Mouse (Mus musculus) urinary bladder, postnatal 25 days (tissue): ENCODE measurements around the gene Mroh7.
A peak's percentile ranks its signal among the peaks of the same experiment; 100 is the strongest.

ENCODE experiments used
- DNase-seq: peaks from one replicate; pipeline ENCODE4 v3.0.0; 2022; ENCODE audit warnings: low spot score

Gene Mroh7

DNA sequence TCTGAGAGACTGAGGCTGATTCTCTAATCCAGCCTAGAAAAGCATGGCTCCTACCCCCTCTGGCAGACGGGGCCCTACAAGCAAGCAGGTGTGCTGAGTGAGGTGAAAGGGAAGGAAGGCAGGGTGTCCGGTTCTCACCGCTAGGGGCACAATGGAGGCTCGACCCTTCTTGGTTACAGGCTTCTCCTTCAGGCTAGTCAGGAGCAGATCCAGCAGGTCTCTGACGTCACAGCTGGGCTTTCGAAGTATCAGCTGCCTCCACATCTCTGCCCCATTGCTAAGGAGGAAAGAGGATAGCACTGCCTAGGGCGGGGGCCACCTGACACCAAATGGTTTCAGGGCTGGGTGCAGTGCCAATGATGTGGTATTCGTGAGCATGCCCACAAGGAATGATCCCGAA lies 30.7 kb downstream of the Mroh7 start:
- DNase-seq: no peak

GRCm38 (mm10) chr4:106693841-106694430 lies 36.8 kb downstream of the Mroh7 start:
- DNase-seq: no peak

GRCm38 (mm10) chr4:106688636-106689296 lies 42.0 kb downstream of the Mroh7 start:
- DNase-seq: no peak

- no peak for DNase-seq
Measured at GRCm38 (mm10) chr4:106680955-106681354, 49.8 kb downstream of the Mroh7 start.

DNA sequence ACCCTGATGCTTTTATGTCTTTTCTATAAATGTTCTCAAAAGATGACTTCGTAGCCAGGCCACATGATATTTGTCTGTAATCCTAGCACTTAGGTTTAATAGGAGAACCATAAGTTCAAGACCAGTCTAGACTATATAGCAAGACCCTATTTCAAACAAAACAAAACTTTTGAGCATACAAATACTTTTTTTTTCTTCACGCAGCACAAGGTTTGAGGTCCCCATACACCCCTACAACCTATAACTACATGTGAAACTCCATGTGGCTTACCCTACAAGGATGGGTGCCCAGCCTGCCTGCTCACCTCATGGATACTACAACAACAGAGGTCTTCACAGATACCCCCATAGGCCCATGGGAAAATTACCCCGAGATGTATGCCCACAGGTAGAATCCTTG lies 51.6 kb downstream of the Mroh7 start:
- no peak for DNase-seq

GRCm38 (mm10) chr4:106678442-106679118 lies 52.1 kb downstream of the Mroh7 start, which contains the start of gene Ttc4:
TSS of gene Ttc4 (minus strand) at chr4:106678944.
- DNase-seq: peak; percentile 90

DNA sequence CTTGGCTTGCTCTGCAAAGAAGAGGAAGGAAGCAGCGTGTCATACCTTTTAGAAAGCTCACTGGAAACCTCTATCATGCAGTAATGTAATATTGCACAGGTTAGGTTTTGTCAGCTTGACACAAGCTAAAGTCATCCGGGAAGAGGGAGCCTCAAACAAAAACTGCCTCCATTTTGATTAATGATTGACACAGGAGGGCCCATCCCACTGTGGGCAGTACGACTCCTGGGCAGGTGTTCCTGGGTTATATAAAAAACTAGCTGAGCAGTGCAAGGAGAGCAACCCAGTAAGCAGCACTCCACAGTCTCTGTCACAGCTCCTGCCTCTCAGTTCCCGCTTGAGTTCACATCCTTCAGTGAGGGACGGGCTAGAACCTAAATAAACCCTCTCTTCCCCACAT lies 54.0 kb downstream of the Mroh7 start:
- DNase-seq: no peak

- no peak for DNase-seq
Measured at GRCm38 (mm10) chr4:106666546-106666945, 64.2 kb downstream of the Mroh7 start.

DNA sequence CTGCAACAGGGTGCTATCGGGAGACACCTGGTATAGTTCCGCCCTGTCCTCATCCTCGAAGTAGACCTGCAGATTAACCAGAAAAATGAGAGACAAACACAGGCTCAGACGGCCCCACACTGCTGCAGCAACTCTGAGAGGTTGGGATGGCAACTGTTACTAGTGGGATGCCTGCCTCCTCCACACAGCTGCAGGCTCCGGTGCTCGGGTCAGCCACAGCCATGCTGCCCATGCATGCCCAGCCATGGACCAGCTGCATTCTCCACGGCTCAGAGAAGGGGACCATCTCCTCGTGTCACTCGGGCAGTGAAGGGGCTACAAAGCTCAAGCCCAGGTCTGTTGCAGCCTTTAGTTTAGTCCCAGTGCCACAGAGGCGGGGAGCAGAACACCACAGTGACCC lies 65.1 kb downstream of the Mroh7 start:
- DNase-seq: no peak

DNA sequence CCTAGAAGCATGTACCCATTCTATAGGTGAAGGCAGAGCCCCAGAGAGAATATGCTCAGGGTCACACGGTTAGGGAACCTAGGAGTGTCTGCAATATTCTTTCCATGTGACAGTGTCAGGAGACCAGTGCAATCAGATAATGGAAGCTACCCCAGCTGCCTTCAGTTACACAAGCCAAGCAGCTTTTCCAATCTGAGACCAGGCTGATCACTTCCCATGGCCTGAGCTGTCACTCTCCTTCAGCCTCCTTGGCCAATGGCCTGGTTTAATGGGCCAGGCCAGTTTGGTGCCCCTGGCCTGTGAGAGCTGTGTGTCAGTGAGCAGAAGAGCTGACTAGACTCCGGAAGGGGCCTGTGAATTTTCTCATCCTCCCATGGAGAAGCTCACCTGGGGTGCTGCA lies 65.5 kb downstream of the Mroh7 start:
- no peak for DNase-seq

GRCm38 (mm10) chr4:106664697-106665096 lies 66.0 kb downstream of the Mroh7 start:
- no peak for DNase-seq

DNA sequence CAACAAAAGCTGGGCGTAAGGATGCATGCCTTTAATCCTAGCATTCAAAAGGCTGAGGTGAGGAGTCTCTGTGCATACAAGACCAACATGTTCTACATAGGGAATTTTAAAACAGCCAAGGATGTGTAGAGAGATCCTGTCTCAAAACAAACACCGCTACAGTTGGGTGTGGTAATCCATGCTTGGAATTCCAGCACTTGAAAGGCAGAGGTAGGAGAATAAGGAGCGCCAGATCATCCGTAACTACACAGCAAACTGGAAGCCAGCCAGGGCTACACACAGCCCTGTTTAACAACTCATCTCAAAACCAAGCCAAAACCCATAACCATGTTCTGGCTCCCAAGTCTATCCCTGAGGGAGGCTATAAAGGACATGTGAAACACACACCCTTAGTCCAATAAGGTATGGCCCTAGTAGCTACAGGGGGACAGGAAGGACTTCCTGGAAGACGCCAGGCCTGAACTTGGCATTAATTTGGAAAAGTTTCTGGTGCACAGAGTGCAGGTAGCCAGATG lies 66.7 kb downstream of the Mroh7 start:
- no peak for DNase-seq

- DNase-seq: no peak
Measured at GRCm38 (mm10) chr4:106655681-106656080, 75.0 kb downstream of the Mroh7 start.

DNA sequence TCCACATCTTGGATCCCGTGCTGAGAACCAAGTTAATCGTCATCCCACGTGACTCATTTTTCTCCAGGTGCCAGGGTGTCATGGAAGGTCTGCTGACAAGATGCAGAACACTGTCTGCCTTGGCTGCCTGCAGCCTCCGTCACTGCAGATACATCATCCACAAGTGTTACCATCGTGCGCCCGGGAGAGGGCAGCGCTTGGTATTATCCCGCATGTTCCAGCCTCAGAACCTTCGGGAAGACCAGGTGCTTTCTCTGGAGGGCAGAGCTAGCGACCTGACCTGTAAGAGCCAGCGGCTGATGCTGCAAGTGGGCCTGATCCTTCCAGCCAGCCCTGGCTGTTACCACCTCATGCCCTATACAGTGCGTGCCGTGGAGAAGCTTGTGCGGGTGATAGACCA lies 77.7 kb downstream of the Mroh7 start:
- no peak for DNase-seq

DNA sequence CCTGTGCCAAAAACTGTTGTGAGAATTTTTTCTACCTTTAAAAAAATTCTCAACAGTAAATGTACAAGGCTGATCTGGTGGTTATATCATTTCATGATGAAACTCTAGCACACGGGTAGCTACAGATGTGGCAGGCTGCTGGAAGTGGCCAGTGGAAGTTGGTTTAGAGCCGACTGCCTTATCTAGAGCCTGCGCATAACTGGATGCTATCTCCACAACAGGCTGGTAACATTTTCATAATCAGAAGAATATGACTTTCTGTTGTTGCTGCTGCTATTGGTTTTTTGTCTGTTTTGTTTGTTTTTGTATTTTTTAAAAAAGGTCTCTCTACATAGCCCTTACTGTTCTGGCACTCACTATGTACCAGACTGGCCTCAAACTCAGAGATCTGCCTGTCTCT lies 78.2 kb downstream of the Mroh7 start:
- DNase-seq: no peak

DNA sequence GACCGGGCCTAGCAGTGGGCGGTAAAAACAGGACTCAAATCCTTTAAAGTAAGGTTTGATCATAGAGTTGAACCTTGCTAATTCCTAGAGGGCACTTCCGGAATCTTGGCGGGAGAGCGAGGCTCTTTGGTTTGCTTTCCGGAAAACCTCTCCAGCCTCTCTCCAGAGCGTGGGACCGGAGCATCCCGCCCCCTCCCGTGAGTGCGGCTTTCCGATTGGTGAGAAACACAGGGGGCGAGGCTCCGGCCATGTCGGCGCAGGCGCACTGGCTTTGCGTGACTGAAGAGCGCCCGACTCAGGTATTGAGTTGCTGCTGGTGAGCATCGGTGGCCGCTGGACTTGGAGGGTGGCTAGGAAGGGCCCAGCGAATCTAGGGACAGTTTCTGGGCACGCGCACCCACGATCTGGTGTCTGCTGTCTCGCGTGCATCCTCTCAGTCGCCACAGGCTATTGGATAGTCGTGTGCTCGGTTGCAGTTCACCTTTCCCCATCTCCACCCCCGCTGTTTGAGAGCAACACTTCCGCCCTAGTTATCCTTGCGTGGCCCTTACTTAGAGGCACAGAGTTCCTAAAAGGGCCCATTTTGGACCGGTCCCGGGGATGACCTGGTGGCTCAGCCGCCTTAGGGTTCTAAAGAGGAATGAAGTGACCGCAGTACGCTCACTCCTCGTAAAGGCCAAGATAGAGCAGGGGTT lies 79.7 kb downstream of the Mroh7 start, which contains the start of gene Pars2:
Pars2 (plus strand) TSS at position 237 of the 695 bp plus-strand sequence.
- peak; percentile 96 for DNase-seq

GRCm38 (mm10) chr4:106647137-106647536 lies 83.6 kb downstream of the Mroh7 start:
- DNase-seq: no peak

DNA sequence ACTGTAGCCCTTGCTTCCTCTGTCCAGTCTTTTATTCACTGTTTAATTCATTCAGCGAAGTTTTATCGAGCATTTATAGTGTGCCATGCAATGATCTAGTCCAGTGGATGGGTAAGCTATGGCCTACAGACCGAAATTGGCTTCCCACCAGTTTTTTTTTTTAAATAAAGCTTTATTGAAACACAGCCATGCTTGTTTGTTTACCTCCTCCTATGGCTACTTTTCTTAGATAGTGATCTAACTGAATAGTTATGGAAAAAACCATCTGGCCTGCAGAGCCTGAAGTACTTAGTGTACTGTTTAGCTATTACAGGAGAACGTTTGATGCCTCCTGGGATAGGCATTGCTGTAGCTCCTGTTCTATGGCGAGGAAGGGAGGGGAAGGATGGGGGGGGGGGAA lies 84.9 kb downstream of the Mroh7 start:
- DNase-seq: no peak

- DNase-seq: no peak
Measured at GRCm38 (mm10) chr4:106644218-106644610, 86.5 kb downstream of the Mroh7 start.

DNA sequence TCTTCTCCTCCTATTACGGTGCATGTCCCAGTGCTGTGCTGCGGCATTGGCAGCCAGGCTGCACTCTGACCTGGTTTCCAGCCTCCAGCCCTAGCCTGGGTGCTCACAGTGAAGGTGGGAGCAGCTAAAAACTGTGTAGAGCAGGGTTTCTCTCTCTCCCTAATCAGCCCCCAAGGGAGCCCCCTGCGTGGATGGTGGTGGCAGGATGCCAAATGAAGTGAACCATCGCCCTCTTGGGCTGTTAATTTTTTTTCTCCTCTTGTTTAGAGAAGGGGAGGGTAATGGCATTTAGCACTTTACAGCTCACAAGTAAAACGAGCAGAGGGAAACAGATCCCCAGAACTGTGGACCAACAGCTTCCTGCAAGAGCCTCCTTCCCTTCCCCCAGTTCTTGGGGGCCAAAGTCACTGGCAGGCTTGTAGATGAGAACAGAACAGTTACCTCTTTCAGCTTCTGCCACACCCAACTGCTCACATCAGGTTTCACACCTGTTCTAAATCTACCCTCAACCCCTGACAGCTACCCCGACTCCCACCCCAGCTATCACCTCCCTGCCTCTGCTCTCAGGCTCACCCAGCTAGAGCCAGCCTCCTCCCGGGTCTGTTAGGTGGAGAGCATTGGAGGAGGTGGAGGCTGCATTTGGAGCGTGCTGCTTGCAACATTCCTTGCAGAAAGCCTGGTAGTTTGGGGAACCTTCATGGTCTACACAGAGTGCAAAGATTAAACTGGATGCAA lies 87.1 kb downstream of the Mroh7 start:
- DNase-seq: no peak

- DNase-seq: no peak
Measured at GRCm38 (mm10) chr4:106634086-106634479, 96.6 kb downstream of the Mroh7 start.
